ENCODE assay signal across 29 mouse cellular contexts in genomic region chr13:51609231-51609630, GRCm38 (mm10). TPM values are rescaled to one million over a fixed set of nuclear protein-coding genes. Genes with fewer than 3 reads are reported as not detected.
DNase-seq lines count a peak whose midpoint lies in the region; ATAC-seq and TF ChIP-seq lines count a peak whose summit lies in the region.
"Had no signal": no experiment of that assay in that cellular context is flagged by ENCODE, and none has a peak within 500 bp of the region (broad histone marks: within the 10 kb centered on the region; RNA-seq: fewer than 3 reads in every experiment).

No protein-coding gene starts in this region.

- no peak overlapping the region for H3K27ac ChIP-seq in forebrain, postnatal 0 days (ENCODE audit: low read depth, low read length)
- no peak overlapping the region for H3K27ac ChIP-seq in forebrain, embryonic 11.5 days (ENCODE audit: low read depth, low read length)
- no peak overlapping the region for H3K27ac ChIP-seq in liver, embryonic 14.5 days
- H3K27ac ChIP-seq in liver, embryonic 12.5 days, result no peak overlapping the region
- H3K27ac ChIP-seq: forebrain, embryonic 10.5 days; heart, embryonic 15.5 days; hindbrain, embryonic 14.5 days; limb, embryonic 15.5 days; neural tube, embryonic 13.5 days had no signal

- peak; percentile 35 for TF ChIP-seq CTCF in forebrain, postnatal 0 days (IDR thresholded peaks at IDR 0.05; ENCODE audit: low read depth)
- TF ChIP-seq CTCF in liver, embryonic 14.5 days (IDR thresholded peaks at IDR 0.05; ENCODE audit: low read depth), result peak; percentile 7; the same call in 1 of the 2 replicates
- peak; percentile 29 for TF ChIP-seq CTCF in E14TG2a.4 (conservative IDR thresholded peaks at IDR 0.05; ENCODE audit: low read length)

- no peaks in the 10 kb centered on the region for H3K36me3 ChIP-seq in forebrain, postnatal 0 days (ENCODE audit: insufficient read depth)
- H3K36me3 ChIP-seq in forebrain, embryonic 11.5 days (ENCODE audit: control insufficient read depth, insufficient read depth, low read length), result no peaks in the 10 kb centered on the region
- H3K36me3 ChIP-seq in liver, embryonic 14.5 days (replicated peaks; ENCODE audit: control insufficient read depth, insufficient read depth, low read depth), result no peaks in the 10 kb centered on the region
- H3K36me3 ChIP-seq in liver, embryonic 12.5 days, result no peaks in the 10 kb centered on the region
- no peaks in the 10 kb centered on the region for H3K36me3 ChIP-seq in E14TG2a.4 (ENCODE audit: insufficient read depth, low read length)
- H3K36me3 ChIP-seq: forebrain, embryonic 10.5 days; heart, embryonic 15.5 days; limb, embryonic 15.5 days; neural tube, embryonic 13.5 days had no signal

- TF ChIP-seq EP300 in liver, embryonic 14.5 days (IDR thresholded peaks at IDR 0.05; ENCODE audit: low read depth), result no peak

- H3K4me3 ChIP-seq in forebrain, postnatal 0 days (ENCODE audit: low read depth, low read length), result no peak overlapping the region
- no peak overlapping the region for H3K4me3 ChIP-seq in forebrain, embryonic 11.5 days (ENCODE audit: low read depth, low read length)
- H3K4me3 ChIP-seq in liver, embryonic 14.5 days (ENCODE audit: insufficient read depth in 1 of 2, low read depth in 2 of 2, low read length in 2 of 2), result no peak overlapping the region
- no peak overlapping the region for H3K4me3 ChIP-seq in liver, embryonic 12.5 days
- H3K4me3 ChIP-seq in E14TG2a.4 (replicated peaks; ENCODE audit: low read length), result no peak overlapping the region
- H3K4me3 ChIP-seq: forebrain, embryonic 10.5 days; heart, embryonic 15.5 days; limb, embryonic 15.5 days; myocyte; neural tube, embryonic 13.5 days had no signal

- no peaks in the 10 kb centered on the region for H3K9me3 ChIP-seq in forebrain, postnatal 0 days (ENCODE audit: low read length)
- H3K9me3 ChIP-seq in forebrain, embryonic 11.5 days (ENCODE audit: control insufficient read depth, low read length), result no peaks in the 10 kb centered on the region
- H3K9me3 ChIP-seq in liver, embryonic 14.5 days (ENCODE audit: control insufficient read depth, low read length), result no peaks in the 10 kb centered on the region
- no peaks in the 10 kb centered on the region for H3K9me3 ChIP-seq in liver, embryonic 12.5 days (replicated peaks)
- H3K9me3 ChIP-seq in E14TG2a.4 (ENCODE audit: low read length), result no peaks in the 10 kb centered on the region
- H3K9me3 ChIP-seq: forebrain, embryonic 10.5 days; heart, embryonic 15.5 days; limb, embryonic 15.5 days; neural tube, embryonic 13.5 days had no signal

- H3K27me3 ChIP-seq in forebrain, postnatal 0 days (ENCODE audit: insufficient read depth, low read length), result no peaks in the 10 kb centered on the region
- no peaks in the 10 kb centered on the region for H3K27me3 ChIP-seq in forebrain, embryonic 11.5 days (ENCODE audit: control insufficient read depth, insufficient read depth, low read length)
- H3K27me3 ChIP-seq in liver, embryonic 14.5 days (ENCODE audit: control insufficient read depth, insufficient read depth, low read length), result no peaks in the 10 kb centered on the region
- H3K27me3 ChIP-seq in liver, embryonic 12.5 days (replicated peaks), result peaks cover 8% of the 10 kb centered on the region; the same call in 1 of the 2 replicates
- H3K27me3 ChIP-seq in E14TG2a.4 (ENCODE audit: insufficient read depth, low read length), result no peaks in the 10 kb centered on the region
- H3K27me3 ChIP-seq: heart, embryonic 15.5 days; limb, embryonic 15.5 days; neural tube, embryonic 13.5 days had no signal

- peaks cover 6% of the 10 kb centered on the region; the same call in 1 of the 2 replicates for H3K4me1 ChIP-seq in forebrain, postnatal 0 days (ENCODE audit: insufficient read depth)
- H3K4me1 ChIP-seq in forebrain, embryonic 11.5 days (replicated peaks; ENCODE audit: control insufficient read depth, insufficient read depth, low read length), result no peaks in the 10 kb centered on the region
- no peaks in the 10 kb centered on the region for H3K4me1 ChIP-seq in liver, embryonic 14.5 days (replicated peaks; ENCODE audit: control insufficient read depth in 2 of 2, insufficient read depth in 2 of 2, low read length in 1 of 2)
- no peaks in the 10 kb centered on the region for H3K4me1 ChIP-seq in liver, embryonic 12.5 days
- H3K4me1 ChIP-seq in E14TG2a.4 (replicated peaks; ENCODE audit: low read depth, low read length), result peaks cover 50% of the 10 kb centered on the region
- H3K4me1 ChIP-seq: neural tube, embryonic 13.5 days had no signal

- H3K9ac ChIP-seq in forebrain, postnatal 0 days, result no peak overlapping the region
- H3K9ac ChIP-seq in forebrain, embryonic 11.5 days (ENCODE audit: low read length), result no peak overlapping the region
- no peak overlapping the region for H3K9ac ChIP-seq in liver, embryonic 14.5 days (replicated peaks)
- no peak overlapping the region for H3K9ac ChIP-seq in liver, embryonic 12.5 days
- H3K9ac ChIP-seq: heart, embryonic 15.5 days; hindbrain, embryonic 14.5 days; limb, embryonic 15.5 days; neural tube, embryonic 13.5 days had no signal

- 94% methylated on average over 7 of the region's 7 CpGs for WGBS in forebrain, postnatal 0 days
- WGBS in forebrain, embryonic 11.5 days, result 93% methylated on average over 7 of the region's 7 CpGs
- 66% methylated on average over 7 of the region's 7 CpGs for WGBS in liver, embryonic 14.5 days (ENCODE audit: insufficient replicate concordance)
- WGBS in liver, embryonic 12.5 days (ENCODE audit: insufficient replicate concordance), result 79% methylated on average over 7 of the region's 7 CpGs

- no peak for ATAC-seq in forebrain, postnatal 0 days
- no peak for ATAC-seq in forebrain, embryonic 11.5 days (replicated peaks; ENCODE audit: low FRiP score)
- ATAC-seq in liver, embryonic 14.5 days (ENCODE audit: insufficient read depth), result no peak
- ATAC-seq in liver, embryonic 12.5 days, result no peak

- no peak for DNase-seq in forebrain, postnatal 0 days
- DNase-seq in forebrain, embryonic 11.5 days (ENCODE audit: low spot score), result no peak
- no peak for DNase-seq in liver, embryonic 14.5 days (ENCODE audit: low read depth in 3 of 3, low spot score in 3 of 3)
- DNase-seq in induced T-regulatory cell, adult 2 months (ENCODE audit: low read depth), result peak; percentile 31
- DNase-seq in thymus, postnatal 14 days, result no peak
- DNase-seq in heart, adult 9 months (ENCODE audit: low spot score in 2 of 2), result no peak
- DNase-seq: cerebellum, adult 11-12 months; cerebellum, postnatal 14 days; gastrocnemius, postnatal 36 days; heart, postnatal 36 days; kidney, adult 9 months; kidney, postnatal 36 days; layer of hippocampus, adult 9-11 months; left cerebral cortex, postnatal 4 days; lung, adult 18-20 months; lung, postnatal 14 days; midbrain, embryonic 14.5 days; right cerebral cortex, adult 18-20 months; right cerebral cortex, postnatal 4 days had no signal

- no peak overlapping the region for H3K4me2 ChIP-seq in forebrain, postnatal 0 days (ENCODE audit: low read depth)
- H3K4me2 ChIP-seq in forebrain, embryonic 11.5 days (ENCODE audit: low read depth, low read length, severe bottlenecking), result no peak overlapping the region
- H3K4me2 ChIP-seq in liver, embryonic 14.5 days (ENCODE audit: low read depth), result no peak overlapping the region
- no peak overlapping the region for H3K4me2 ChIP-seq in liver, embryonic 12.5 days
- H3K4me2 ChIP-seq: heart, embryonic 15.5 days; hindbrain, embryonic 14.5 days; limb, embryonic 15.5 days; neural tube, embryonic 13.5 days had no signal

RNA-seq across cellular contexts. Expression of gene Cks2, which starts 35.8 kb away (rescaled TPM):
- 29.1 and 35.7 TPM in 2 replicates for total RNA-seq in forebrain, postnatal 0 days (2014; rRNA removed)
- polyA plus RNA-seq in forebrain, postnatal 0 days (2015; fragmentation: Nextera tagmentation; extraction: Ambion mirVana), result 35.8 and 45.3 TPM in 2 replicates
- 415 and 452 TPM in 2 replicates for polyA plus RNA-seq in forebrain, embryonic 11.5 days (2014; fragmentation: Nextera tagmentation; extraction: Ambion mirVana)
- polyA plus RNA-seq in liver, embryonic 14.5 days (2012; rRNA removed), result 241 and 279 TPM in 2 replicates
- 487 and 490 TPM in 2 replicates for polyA plus RNA-seq in liver, embryonic 14.5 days (2014; fragmentation: Nextera tagmentation; extraction: Ambion mirVana)
- polyA plus RNA-seq in liver, embryonic 12.5 days (2016; fragmentation: Nextera tagmentation; extraction: Ambion mirVana), result 405 and 413 TPM in 2 replicates
- total RNA-seq: gastrocnemius, adult 18-20 months had no signal

RNA-seq across cellular contexts. Expression of gene Shc3, which starts 40.0 kb away (rescaled TPM):
- total RNA-seq in forebrain, postnatal 0 days (2014; rRNA removed), result 98.1 and 106 TPM in 2 replicates
- polyA plus RNA-seq in forebrain, postnatal 0 days (2015; fragmentation: Nextera tagmentation; extraction: Ambion mirVana), result 6.8 and 11.6 TPM in 2 replicates
- 8.3 and 10.7 TPM in 2 replicates for polyA plus RNA-seq in forebrain, embryonic 11.5 days (2014; fragmentation: Nextera tagmentation; extraction: Ambion mirVana)
- polyA plus RNA-seq in liver, embryonic 14.5 days (2012; rRNA removed), result 0.11 and 0.12 TPM in 2 replicates
- polyA plus RNA-seq in liver, embryonic 14.5 days (2014; fragmentation: Nextera tagmentation; extraction: Ambion mirVana), result not detected in 2 replicates
- polyA plus RNA-seq in liver, embryonic 12.5 days (2016; fragmentation: Nextera tagmentation; extraction: Ambion mirVana), result not detected in 2 replicates
- total RNA-seq: megakaryocyte, adult 5-6 weeks had no signal

RNA-seq across cellular contexts. Expression of gene Secisbp2, which starts 42.3 kb away (rescaled TPM):
- total RNA-seq in forebrain, postnatal 0 days (2014; rRNA removed), result 18.1 and 18.7 TPM in 2 replicates
- polyA plus RNA-seq in forebrain, postnatal 0 days (2015; fragmentation: Nextera tagmentation; extraction: Ambion mirVana), result 20.2 and 21.8 TPM in 2 replicates
- 26.0 and 26.6 TPM in 2 replicates for polyA plus RNA-seq in forebrain, embryonic 11.5 days (2014; fragmentation: Nextera tagmentation; extraction: Ambion mirVana)
- polyA plus RNA-seq in liver, embryonic 14.5 days (2012; rRNA removed), result 8.5 and 12.2 TPM in 2 replicates
- 11.8 and 12.5 TPM in 2 replicates for polyA plus RNA-seq in liver, embryonic 14.5 days (2014; fragmentation: Nextera tagmentation; extraction: Ambion mirVana)
- polyA plus RNA-seq in liver, embryonic 12.5 days (2016; fragmentation: Nextera tagmentation; extraction: Ambion mirVana), result 19.7 and 22.7 TPM in 2 replicates
